Mouse (Mus musculus) mesoderm, embryonic 11.5 days (tissue): ENCODE results near the gene Fbxl13.

Experiments
- DNase-seq: peaks from one replicate; pipeline ENCODE4 v3.0.0-alpha.2; 2012; ENCODE audit warnings: low read depth, low spot score

The Fbxl13 gene

GRCm38 (mm10) chr5:21526835-21527485 lies 118.5 kb downstream of the Fbxl13 start:
- peak; percentile 56 for DNase-seq

GRCm38 (mm10) chr5:21519166-21519565 lies 126.3 kb downstream of the Fbxl13 start:
- no peak for DNase-seq

- no peak for DNase-seq
Observed at GRCm38 (mm10) chr5:21518207-21518606, 127.2 kb downstream of the Fbxl13 start.

- no peak for DNase-seq
Observed at GRCm38 (mm10) chr5:21517562-21517961, 127.9 kb downstream of the Fbxl13 start.

- DNase-seq: no peak
Observed at GRCm38 (mm10) chr5:21513363-21513762, 132.1 kb downstream of the Fbxl13 start.

GRCm38 (mm10) chr5:21509801-21510200 lies 135.6 kb downstream of the Fbxl13 start:
- DNase-seq: no peak

GRCm38 (mm10) chr5:21506887-21507286 lies 138.5 kb downstream of the Fbxl13 start:
- no peak for DNase-seq

- no peak for DNase-seq
Observed at GRCm38 (mm10) chr5:21505159-21505558, 140.3 kb downstream of the Fbxl13 start.

- DNase-seq: no peak
Observed at GRCm38 (mm10) chr5:21502936-21503610, 142.4 kb downstream of the Fbxl13 start.

- no peak for DNase-seq
Observed at GRCm38 (mm10) chr5:21500941-21501340, 144.5 kb downstream of the Fbxl13 start.

- DNase-seq: no peak
Observed at GRCm38 (mm10) chr5:21500133-21500532, 145.3 kb downstream of the Fbxl13 start.

- no peak for DNase-seq
Observed at GRCm38 (mm10) chr5:21498925-21499324, 146.5 kb downstream of the Fbxl13 start.

GRCm38 (mm10) chr5:21498490-21498889 lies 146.9 kb downstream of the Fbxl13 start:
- no peak for DNase-seq

GRCm38 (mm10) chr5:21496881-21497280 lies 148.6 kb downstream of the Fbxl13 start:
- no peak for DNase-seq

- DNase-seq: peak; percentile 26
Observed at GRCm38 (mm10) chr5:21496321-21496720, 149.1 kb downstream of the Fbxl13 start.

- DNase-seq: no peak
Observed at GRCm38 (mm10) chr5:21494781-21495180, 150.7 kb downstream of the Fbxl13 start.

- no peak for DNase-seq
Observed at GRCm38 (mm10) chr5:21493294-21493999, 152.0 kb downstream of the Fbxl13 start.

- DNase-seq: no peak
Observed at GRCm38 (mm10) chr5:21492213-21492612, 153.2 kb downstream of the Fbxl13 start.

- DNase-seq: no peak
Observed at GRCm38 (mm10) chr5:21491469-21491868, 154.0 kb downstream of the Fbxl13 start.

GRCm38 (mm10) chr5:21489135-21489534 lies 156.3 kb downstream of the Fbxl13 start:
- no peak for DNase-seq

GRCm38 (mm10) chr5:21488506-21488905 lies 156.9 kb downstream of the Fbxl13 start:
- no peak for DNase-seq

- DNase-seq: no peak
Observed at GRCm38 (mm10) chr5:21487716-21488115, 157.7 kb downstream of the Fbxl13 start.

- no peak for DNase-seq
Observed at GRCm38 (mm10) chr5:21487306-21487705, 158.1 kb downstream of the Fbxl13 start.
